Mouse (Mus musculus) cerebellum, adult 9-10 months (tissue): ENCODE measurements around the gene Slc13a3.

ENCODE experiments used
- DNase-seq: peaks from one replicate; pipeline ENCODE4 v3.0.0; 2022

The Slc13a3 gene

DNA sequence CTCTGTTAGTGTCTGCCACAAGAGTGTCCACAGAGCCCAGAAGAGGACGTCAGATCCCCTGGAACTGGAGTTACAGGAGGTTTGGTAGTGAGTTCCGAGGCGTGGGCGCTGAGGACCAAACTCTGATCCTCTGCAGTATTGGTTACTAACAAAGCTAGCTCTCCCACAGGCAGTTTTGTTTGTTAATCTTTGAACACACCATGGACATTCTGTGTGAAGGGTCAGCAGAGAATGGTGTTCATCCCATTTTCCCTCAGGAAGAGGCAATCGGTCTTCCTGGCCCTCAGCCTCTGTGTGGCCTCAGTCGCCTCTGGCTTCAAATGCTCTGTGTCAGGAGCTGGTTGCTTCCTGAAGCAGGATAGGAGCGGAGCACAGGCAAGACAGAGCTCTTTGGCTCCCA is 2.4 kb upstream of the Slc13a3 start:
- no peak for DNase-seq

DNA sequence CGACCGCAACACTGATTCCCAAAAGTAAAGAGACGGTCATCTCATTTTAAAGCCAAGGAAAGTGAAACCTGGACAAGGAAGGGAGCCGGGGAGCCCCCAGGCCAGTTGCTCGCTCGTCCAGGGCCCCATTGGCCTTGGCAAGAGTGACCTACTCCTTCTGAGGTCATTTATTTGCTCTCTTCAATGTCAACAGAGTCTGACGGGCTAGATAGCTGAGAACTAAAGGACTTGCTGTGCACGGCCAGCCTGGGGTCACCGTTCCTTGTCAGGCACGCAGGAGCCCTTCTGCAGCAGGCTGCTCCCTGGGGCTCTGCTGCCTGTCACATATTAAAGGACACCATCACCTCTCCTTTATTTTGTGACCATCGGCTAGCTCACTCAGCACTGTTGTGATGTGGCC is 1.1 kb downstream of the Slc13a3 start:
- no peak for DNase-seq

DNA sequence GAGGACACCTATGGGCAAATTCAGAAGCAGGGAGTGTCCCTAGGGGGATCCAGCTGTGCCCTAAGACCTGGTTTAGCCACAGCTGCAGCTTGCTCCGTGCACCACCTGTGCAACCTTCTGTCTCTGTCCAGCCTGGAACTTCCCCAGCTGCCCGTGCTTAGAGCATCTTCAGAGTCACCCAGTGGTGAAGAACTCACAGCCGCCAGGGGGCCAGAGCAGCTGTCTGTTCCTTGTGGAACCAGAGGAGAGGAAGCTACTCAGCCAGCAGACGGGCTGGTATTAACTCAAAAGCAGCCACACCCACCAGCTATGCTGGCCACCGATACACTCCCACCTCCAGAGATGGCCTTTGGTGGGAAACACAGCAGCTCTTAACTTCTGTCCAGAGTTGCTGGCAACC is 2.9 kb downstream of the Slc13a3 start:
- DNase-seq, result no peak

DNA sequence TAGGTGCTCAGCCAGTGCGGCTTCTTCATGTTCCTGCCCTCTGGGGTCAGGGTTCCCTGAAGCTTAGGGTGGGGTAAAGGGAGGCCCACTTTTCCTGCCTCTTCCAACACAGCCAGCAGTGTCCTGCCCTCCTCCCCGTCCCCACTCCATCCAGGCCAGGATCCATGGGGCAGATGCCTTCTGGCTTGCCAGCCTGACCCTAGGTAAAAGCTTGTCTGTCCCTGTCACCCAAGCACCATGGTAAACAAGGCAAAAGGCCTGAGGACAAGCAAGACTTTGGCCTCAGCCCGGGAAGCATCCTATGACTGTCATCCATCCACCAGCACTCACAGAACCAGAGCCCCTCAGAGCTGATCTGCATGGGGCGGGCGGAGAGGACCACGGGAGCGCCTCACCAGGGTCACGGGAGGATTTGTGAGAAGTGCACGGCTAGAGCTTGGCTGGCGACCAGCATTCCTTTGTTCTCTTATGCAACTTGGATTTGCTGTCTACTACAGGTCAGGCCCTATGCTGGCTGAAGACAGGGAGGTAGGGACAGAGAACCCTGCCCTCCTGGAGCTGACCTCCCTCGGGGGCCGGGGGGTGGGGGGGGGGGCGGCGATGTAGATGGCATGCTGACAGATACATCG is 5.1 kb downstream of the Slc13a3 start:
- DNase-seq, result no peak

DNA sequence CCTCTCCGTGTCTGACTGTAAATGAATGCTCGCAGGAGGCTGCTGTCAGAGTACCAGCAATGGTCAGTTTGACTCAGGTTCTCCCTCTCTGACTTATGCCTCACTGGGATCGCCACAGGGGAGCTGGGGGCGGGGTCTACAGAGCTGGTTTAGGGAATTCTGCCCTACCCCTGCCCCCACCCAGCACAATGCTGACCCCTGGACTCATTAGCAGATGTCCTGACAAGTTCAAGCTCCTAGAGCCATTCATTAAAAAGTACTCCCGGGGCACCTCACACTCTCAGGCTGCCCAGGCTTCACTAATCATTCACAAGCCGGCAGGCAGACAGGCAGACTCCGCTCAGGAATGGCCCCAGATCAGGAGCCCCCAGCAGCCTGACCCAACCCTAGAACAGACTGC is 13.4 kb downstream of the Slc13a3 start:
- no peak for DNase-seq

DNA sequence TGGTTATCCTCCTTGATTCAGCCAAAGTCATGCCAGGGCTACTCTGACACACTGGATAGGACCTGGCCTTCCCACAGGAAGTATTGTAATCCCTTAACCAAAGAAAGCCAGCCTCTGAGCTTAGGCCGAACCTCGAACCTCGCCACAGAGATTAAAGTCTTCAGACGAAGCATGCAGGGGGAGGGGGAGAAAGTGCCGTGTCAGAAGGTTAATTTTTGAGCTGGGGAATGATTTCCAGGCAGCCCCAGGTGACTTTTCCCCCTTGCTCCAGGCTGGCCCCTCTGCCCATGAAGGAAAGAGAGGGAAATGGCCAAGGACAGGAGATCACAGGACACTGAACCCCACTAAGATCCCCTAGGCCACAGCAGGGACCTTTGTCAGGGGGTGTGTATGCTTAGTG is 14.8 kb downstream of the Slc13a3 start:
- DNase-seq, result no peak

DNA sequence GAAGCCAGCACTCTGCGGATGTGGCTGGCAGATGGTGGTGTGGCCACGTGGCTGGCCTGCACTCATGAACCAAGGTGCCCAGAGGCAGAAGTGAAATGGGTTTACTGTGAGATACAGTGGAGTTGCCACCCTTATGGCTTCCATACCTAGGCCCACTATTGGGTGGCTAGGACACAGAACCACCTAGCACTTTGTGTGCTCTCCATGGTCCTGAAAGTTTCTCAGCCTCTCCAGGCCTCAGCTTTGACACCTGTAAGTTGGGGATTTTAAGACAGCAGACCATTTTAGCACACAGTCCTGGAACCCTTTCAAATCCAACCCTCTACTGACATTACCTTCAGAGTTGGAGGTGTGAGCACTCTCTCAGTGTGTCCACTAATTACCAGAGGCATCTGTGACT is 16.3 kb downstream of the Slc13a3 start:
- DNase-seq, result no peak

DNA sequence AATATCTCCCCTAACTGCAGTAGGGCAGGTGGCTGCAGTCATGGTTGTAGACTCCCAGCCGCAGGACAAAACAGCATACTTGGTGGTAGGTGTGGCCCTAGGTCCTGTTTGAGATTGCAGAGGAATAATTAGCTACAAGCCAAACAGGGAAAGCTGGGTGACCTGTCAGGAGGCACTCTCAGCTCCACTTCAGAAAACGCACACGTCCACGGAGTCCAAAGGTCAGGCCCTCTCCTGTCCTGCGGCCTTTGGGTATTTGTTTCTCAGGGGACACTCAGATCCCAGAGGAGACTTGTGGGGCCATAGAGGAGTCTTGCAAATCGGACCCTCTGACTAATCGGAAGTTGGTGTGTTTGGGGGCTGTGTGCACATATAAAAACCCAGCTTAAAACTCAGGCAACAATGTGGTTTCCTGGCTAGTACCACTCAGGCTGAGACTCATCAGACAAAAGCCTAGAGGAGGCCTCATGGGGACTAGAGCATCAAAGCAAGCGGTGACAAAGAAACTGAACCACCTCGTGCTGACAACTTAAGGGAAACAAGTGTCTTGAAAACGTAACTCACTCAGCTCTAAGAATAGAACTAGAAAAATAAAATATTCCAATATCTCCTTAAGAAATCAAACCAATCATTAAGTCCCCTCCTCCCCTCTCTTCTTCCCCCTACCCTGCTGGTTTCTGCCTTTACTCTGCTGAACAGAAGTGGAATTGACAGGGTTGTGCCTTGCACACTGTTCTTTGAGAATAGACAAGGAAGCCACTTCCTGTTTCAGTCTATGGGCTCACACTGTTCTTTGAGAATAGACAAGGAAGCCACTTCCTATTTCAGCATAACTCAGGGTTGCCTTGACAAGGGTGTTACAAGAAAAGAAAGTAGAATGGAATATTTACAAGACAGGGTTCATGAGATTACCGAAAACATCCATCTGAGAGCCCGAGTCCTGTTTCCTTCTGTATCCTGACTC is 20.0 kb downstream of the Slc13a3 start:
- no peak for DNase-seq

DNA sequence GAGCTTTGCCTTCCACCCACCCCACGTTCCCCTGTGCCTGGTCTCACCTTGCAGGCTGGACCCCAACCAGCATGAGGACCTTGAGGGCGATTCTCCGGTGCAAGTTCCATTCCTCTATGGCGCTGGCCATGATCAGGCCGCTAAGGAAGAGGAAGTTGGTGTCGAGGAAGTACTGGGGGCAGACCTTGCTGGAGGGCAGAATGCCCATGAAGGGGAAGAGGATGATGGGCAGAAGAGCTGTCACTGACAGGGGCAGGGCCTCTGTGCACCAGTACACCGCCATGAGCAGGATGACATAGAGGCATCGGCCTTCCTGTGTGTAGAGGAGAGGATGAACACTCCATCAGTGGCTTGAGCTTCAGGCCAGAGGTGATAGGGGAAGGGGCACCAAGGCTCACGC is 24.6 kb downstream of the Slc13a3 start:
- DNase-seq, result no peak

DNA sequence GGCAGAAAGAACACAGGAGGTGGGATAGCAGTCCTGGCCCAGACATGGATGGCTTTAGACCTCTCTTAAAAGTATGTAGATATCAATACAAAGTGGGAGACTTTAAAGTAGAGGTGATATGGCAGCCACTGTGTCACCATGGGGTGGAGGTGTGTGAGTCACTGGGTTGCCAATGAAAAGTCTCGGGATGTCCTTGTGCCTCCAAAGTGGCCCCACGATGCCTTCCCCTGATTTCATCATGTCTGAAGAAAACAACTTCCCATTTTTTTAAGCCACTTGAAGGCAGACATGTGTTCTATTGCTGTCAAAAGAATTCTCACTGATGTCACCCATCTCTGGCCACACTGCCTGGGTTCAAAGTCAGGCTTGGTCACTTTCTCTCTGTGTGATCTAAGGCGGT is 28.2 kb downstream of the Slc13a3 start:
- DNase-seq, result no peak

DNA sequence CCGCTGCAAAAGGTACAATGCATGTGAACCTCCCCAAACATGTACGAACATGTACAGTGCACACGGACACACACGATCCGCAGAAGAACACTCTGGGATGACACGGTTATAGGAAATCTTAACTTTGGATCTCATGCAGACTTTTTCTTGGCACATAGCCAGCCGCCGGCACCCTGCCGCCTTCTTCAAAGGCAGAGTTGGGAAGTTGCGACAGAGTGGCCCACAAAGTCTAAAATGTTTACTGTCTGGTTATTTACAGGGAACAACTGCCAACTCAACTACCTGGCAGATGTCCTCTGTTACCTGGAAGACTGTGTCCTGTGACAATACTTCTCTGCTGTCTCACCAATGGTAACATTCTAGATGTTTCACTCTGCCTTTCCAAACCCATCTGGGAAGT is 30.0 kb downstream of the Slc13a3 start:
- DNase-seq, result no peak

DNA sequence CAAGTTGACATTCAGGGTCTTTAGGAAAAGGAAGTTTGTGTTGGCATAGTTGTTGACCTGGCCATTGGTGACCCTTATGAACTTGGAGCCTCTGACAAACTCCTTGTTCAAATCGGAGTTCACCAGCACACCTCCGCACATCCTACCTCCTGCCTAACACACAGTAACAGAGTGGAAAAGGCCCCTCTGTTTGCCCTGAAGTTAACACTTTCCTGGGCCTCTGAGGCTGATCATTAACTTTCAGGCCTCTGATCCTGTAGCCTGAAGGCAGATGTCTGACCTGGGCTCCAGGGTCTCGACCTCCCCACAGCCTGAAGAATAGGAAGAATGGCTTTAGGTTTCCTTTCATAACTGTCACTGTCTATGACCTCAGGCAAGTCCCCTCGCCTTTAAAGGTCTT is 31.4 kb downstream of the Slc13a3 start:
- DNase-seq, result no peak

DNA sequence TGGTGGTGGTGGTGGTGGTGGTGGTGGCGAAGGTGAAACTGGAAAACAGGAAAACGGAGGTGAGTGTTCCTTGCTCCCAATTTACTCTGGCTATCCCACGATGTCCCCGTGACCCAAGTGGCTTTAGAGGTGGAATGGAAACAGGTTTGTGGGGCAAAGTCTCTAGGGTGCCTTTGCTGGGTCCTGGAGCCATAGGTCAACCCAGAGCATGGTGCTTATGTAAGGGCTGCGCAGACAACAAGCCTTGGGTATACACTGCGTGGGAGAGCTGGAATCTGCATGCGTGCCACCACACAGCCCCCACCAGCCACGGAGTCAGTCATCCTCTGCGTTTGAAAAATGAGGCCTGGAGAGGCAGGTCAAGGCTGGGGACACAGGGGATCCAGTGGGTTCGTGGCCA is 33.4 kb downstream of the Slc13a3 start:
- no peak for DNase-seq

DNA sequence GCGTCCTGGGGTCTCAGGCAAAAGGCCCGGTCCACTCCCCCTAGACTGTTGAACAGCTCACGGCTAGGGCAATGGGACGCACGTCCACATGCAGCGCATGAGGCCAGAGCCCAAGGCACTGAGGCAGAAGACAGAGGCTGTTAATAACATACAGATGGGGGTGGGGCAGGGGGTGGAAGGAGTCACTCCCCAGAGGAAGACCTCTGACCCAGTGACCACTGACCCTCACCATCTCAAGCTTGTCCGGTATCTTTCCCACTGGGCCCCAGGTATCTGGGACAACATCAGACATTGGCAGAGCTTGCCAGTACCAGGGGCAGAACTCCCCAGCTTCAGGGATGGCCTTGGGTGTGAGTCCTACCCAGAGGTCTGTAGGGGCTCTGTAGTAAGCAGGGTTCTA is 34.1 kb downstream of the Slc13a3 start:
- DNase-seq, result no peak

DNA sequence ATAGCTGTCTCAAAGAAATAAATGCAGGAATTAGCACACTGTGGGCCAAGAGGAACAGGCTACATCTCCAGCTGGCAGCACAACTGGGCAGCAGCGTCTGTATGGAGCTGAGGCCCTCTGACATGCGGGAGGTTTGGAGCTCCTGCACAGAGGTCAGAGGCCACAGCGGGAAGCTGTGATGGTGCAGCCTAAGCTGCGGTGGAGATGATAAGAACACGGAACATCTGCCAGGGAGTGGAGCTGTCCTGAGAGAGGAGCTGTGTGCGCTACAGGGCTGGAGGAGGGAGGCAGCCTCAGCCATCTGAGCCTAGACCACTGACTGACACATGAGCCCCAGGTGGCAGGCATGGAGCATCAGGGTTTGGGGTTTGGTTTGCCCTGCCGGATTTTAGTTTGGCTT is 44.3 kb downstream of the Slc13a3 start:
- no peak for DNase-seq

DNA sequence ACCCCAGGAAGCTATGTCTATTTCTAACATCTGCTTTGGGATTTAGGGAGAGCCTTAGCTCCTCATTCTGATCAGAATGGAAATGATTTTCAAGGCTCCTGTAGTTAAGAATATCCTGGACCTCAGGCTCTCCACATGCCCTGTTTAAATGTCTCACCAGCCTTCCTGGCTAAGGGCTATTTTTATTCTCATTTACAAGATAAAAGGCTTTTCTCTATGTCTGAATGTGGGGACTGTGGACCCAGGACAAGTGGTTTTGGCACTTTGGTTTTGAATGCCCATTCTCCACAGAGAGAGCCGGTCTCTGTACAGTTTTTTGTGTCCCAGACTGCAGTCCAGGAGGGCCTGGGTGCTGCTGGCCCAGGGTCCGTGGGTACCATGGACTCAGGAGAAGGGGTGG is 52.8 kb downstream of the Slc13a3 start:
- no peak for DNase-seq

DNA sequence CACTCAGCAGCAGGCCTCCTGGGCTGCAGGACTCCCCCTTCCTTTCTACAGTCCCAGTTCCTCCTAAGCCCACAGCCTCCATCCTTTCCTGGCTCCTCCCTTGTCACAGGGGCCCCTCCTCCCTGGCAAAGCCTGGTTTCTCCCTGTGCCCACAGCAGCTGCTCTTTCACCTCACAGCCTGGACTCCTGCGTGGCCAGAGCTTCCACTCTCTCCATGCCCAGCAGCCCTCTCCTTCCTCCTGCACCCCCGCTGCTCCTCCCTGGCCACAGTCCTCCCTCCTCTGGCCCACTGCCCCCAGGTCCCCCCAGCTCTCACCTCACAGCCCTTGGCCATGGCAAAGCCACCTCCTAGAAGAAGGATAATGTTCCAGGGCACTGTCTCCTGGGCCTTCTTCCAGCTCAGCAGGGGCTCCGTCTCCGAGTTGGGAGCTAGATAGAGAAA is 53.3 kb downstream of the Slc13a3 start:
- peak; percentile 59 for DNase-seq

DNA sequence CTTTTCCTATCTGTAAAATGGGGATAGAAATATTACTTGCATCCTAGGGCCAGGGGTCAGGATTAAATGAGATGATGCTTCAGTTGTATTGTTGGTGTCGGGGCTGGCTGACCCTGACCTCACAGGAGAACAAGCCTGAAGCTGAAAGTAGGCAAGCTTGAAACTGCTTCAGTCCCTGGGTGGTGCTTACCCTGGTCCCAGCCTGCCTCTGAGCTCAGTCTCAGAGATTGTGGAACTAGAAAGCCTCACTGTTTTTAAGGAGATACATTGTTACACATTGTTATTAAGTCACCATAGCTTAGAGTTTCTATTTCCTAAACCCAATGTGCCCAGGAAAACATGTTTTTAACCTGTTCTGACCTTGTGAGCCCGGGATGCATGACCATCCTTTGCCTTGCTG is 54.5 kb downstream of the Slc13a3 start:
- no peak for DNase-seq

DNA sequence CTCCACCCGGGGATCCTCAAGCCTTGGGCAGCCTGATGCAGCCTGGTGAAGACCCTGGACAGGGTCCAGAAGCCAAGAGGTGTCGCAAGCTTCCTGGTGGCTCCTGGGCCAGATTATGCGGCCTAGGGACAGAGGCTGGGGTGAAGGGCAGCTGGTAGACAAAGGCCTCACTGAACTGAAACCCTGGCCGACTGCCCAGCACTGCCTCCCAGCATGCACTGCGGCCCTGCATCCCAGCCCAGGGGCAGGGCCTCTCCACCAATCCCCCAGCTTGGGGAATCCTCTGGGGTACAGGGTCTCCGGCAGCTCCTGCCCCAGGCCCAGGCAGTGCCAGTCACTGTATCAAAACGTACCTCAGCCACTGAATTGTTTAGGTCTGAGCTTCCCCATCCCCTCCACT is 55.7 kb downstream of the Slc13a3 start:
- DNase-seq, result peak; percentile 42

DNA sequence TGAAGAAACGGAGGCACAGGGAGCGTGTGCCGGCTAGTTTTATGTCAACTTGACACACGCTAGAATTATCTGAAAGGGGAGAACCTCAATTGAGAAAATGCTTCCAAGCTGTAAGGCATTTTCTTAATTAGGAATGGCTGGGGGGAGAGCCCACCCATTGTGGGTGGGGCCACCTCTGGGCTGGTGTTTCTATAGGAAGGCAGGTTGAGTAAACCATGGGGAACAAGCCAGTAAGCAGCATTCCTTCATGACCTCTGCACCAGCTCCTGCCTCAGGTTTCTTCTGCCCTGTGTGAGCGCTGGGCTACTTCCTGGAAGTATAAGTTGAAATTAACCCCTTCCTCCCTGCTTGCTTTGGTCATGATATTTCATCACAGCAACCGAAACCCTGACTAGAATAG is 57.2 kb downstream of the Slc13a3 start:
- no peak for DNase-seq

DNA sequence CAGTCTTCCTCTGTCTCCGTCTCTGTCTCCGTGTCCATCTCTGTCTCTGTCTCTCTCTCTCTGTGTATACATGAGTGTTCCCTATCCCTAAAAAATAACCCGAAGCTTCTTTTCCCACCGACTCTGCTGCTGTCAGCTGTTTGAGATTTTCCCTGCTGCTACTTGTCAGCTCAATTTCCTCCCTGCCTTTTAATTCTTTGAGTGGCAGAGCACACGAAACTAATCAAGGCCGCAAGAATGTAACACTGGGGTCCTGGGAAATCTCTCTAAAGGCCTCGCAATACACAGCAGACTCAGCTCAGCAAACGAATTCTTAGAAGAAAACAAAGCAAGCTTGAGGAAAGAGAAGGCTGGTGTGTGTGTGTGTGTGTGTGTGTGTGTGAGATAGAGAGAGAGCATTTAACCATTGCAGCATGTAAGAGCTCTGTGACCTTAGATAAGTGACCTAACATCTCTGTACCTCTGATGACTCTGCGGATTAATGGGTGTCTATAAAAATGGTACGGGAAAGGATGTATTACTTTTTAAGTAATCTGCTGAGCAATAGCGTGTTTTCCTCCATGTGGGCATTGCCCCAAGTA is 57.8 kb downstream of the Slc13a3 start:
- DNase-seq, result no peak

DNA sequence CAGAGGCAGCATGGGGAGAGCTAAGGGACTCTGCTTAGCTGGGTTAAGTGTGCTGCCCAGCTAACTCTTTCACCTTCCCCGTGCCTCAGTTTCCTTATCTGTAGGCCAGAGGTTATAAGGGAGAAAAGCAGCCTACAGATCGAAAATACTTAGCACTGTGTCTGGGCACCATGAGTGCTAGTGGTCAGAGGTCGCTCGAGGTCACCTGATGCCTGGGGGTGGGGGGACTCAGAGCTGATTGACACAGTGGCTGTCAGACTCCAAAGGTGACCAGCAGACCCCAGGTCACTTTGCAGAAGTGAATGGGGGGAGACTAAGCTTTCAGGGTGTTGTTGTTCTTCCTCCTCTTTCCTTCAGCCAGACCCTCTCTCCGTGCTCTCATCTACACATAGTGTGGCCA is 58.7 kb downstream of the Slc13a3 start:
- no peak for DNase-seq

DNA sequence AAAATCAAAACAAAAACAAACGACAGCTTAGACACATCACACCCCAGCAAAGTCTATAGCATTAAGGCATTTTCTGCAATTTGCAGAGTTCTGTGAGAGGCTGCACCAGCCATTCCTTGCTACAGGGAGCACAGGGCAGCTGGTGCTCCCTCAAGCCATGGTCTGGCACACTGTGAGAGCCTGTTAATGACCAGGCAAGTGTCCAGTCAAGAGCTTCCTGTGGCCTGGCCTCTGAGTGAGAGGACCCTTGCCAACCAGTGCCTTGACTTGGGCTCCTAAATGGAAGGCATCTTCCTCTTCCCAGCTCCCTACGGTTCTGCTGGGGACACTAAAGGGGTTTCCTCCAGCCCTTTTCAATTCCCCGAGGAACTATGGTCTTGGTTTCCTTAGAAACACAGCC is 59.1 kb downstream of the Slc13a3 start:
- peak; percentile 72 for DNase-seq

DNA sequence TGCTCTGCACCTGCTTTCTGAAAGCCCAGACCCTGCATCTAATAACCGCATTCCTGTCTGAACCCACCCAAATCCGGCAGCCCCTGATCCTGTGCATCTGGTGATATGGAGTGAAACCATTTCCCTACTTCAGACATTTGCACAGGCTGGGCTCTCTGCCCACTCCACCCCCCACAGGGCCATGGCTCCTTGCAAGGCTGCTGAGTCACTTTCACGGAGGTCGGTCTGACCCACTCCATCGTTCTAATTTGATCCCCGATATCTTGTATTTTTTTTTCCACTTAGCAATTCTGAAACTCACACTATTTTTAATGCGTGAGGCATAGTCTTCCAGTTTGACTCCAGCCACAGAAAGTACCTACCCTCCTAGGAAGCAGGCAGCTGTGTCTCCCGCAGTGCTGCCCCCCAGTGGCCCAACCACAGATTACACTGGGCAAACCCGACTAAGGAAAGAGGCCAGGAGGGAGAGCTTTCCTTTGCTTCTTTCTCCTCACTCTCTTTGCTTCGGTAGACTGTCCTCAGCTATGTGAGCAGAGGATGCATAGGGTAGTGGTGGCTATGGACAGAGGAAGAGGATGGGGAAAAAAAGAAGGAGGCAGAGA is 65.2 kb downstream of the Slc13a3 start:
- peak; percentile 80 for DNase-seq
